Mouse (Mus musculus): ENCODE measurements around the gene 1700020D05Rik. TPM values are rescaled to one million over a fixed set of nuclear protein-coding genes. Genes with fewer than 3 reads are reported as not detected.
A peak's percentile ranks its signal among the peaks of the same experiment; 100 is the strongest.

The 1700020D05Rik gene
- total and polyA plus RNA-seq, 2 experiments from 2014 or later: 0.20 to 7.3 TPM

DNA sequence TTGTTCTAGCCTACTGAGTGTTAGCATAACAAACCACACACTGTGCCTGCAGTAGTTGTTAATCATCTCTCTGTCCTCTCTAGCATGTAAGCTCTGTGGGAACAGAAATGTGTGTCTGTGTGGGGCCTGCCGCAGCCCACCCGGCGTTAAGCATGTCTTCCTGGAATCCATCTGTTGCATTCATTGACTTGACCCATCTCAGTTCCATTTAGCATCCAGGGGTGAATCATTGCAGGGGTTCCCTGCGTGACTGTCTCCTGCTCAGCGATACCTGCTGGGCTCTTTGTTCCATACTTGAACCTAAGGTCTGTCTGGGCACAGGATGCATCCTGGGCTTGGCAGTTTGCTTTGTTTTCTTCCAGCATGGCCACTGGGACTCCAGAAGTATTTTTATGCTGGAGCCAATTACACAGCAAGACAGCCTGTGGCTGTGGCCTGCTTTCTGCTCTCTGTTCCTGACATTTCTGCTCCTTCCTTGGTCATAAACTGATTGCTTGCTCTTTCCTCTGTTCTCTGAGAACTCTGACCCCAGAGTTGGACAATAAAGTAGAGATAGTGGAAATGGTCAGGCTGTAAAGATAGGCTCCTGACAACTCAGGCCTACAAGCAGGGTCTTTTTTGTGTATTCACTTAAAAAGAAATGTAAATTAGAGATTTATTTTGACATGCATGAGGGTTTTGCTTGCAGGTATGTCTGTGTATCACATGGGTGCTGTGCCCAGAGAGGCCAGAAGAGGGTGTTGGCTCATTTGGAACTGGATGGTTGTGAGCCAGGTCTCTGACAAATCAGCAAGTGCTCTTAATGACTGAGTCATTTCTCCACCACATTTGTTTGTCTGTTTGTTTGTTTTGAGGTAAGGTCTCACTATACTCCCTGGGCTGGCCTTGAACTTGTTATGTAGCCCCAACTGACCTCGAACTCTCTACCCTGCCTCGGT, 12.5 kb upstream of the 1700020D05Rik start:
- no peak overlapping the region for H3K4me2 ChIP-seq (ENCODE audit: low read depth, low read length, poor library complexity, severe bottlenecking)
- TF ChIP-seq CTCF (IDR thresholded peaks at IDR 0.05): no peak
- H3K27me3 ChIP-seq (ENCODE audit: insufficient read depth, low read length): no peaks in the 10 kb centered on the region
- no peak overlapping the region for H3K4me3 ChIP-seq (ENCODE audit: low read depth, low read length)
- H3K4me1 ChIP-seq (ENCODE audit: insufficient read depth, low read length): peaks cover 2% of the 10 kb centered on the region; the same call in 1 of the 2 replicates
- ATAC-seq (ENCODE audit: low FRiP score) (no peak), DNase-seq (ENCODE audit: low spot score) (no peak)
- no peak overlapping the region for H3K9ac ChIP-seq (replicated peaks; ENCODE audit: low read length, poor library complexity, severe bottlenecking)
- no peaks in the 10 kb centered on the region for H3K9me3 ChIP-seq (ENCODE audit: low read length)
- WGBS: 68% methylated on average over 7 of the region's 7 CpGs
- no peaks in the 10 kb centered on the region for H3K36me3 ChIP-seq (ENCODE audit: insufficient read depth, low read length)
- no peak overlapping the region for H3K27ac ChIP-seq (ENCODE audit: low read depth, low read length)

DNA sequence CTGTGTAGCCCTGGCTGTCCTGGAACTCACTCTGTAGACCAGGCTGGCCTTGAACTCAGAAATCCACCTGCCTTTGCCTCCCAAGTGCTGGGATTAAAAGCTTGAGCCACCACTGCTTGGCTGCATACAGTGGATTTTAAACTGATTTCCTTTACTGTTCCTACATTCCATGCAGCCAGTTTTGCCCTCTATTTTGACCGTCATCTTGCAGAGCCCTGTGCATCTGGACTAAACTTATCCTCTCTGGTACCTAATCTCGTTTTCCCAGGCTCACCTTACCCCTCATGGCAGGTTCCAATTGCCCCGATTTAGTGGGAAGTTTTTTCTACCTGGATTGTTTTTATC, 9.4 kb upstream of the 1700020D05Rik start:
- 98% methylated on average over 3 of the region's 3 CpGs for WGBS
- H3K9ac ChIP-seq (replicated peaks; ENCODE audit: low read length, poor library complexity, severe bottlenecking): no peak overlapping the region
- H3K27ac ChIP-seq (ENCODE audit: low read depth, low read length): no peak overlapping the region
- no peak overlapping the region for H3K4me2 ChIP-seq (ENCODE audit: low read depth, low read length, poor library complexity, severe bottlenecking)
- no peak for TF ChIP-seq CTCF (IDR thresholded peaks at IDR 0.05)
- H3K9me3 ChIP-seq (ENCODE audit: low read length): no peaks in the 10 kb centered on the region
- no peaks in the 10 kb centered on the region for H3K27me3 ChIP-seq (ENCODE audit: insufficient read depth, low read length)
- DNase-seq (ENCODE audit: low spot score) (no peak), ATAC-seq (ENCODE audit: low FRiP score) (no peak)
- H3K36me3 ChIP-seq (ENCODE audit: insufficient read depth, low read length): no peaks in the 10 kb centered on the region
- H3K4me3 ChIP-seq (ENCODE audit: low read depth, low read length): no peak overlapping the region
- peaks cover 8% of the 10 kb centered on the region; the same call in 1 of the 2 replicates for H3K4me1 ChIP-seq (ENCODE audit: insufficient read depth, low read length)

DNA sequence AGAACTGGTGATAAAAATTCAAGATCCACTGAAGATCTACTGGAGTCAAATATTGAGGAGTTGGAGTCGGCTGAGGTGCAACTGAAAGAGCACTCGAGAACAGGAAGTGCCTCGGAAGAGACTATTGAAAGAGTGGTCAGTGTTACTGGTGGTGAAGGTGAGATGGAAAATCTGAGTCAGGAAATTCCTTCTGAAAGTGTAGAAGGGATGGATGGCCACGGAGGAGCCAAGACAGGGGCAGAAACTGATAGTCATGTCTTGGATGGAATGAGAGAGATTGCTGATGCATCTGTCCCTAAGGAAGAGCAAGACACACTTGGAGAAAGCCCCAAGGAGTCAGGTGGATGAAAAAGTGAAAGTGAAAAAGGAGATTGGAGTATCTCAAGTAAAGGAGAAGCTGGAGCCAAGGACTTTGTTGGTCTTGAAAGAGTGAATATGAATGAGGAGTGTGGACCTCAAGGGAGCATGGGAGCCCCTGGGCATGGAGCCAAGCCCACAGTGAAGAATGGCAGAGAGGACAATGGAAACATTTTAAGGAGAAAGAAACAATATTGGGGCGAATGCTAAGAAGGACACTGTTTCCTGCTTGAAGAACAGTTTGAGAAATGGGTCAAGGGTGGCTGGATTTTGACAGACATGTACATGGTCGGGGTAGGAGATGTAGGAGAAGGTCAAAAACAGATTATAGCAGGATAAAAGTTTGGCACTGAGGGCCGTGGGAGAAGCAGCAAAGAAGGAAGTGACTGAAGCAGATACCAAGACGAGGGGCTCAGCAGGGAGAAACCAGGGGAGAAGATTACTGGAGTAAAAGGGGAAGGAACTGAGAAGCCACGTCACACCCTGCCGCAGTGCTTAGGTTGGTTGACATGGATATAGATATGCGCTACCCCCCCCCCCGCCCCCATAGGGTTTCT, 8.8 kb upstream of the 1700020D05Rik start:
- Histone ChIP-seq H3K9me3 (ENCODE audit: low read length) (no peaks in the 10 kb centered on the region), H3K36me3 (ENCODE audit: insufficient read depth, low read length) (no peaks in the 10 kb centered on the region), H3K27me3 (ENCODE audit: insufficient read depth, low read length) (no peaks in the 10 kb centered on the region), H3K4me2 (ENCODE audit: low read depth, low read length, poor library complexity, severe bottlenecking) (no peak overlapping the region), H3K4me3 (ENCODE audit: low read depth, low read length) (no peak overlapping the region), H3K4me1 (ENCODE audit: insufficient read depth, low read length) (peaks cover 8% of the 10 kb centered on the region; the same call in 1 of the 2 replicates), H3K27ac (ENCODE audit: low read depth, low read length) (no peak overlapping the region), H3K9ac (replicated peaks; ENCODE audit: low read length, poor library complexity, severe bottlenecking) (no peak overlapping the region)
- WGBS: 78% methylated on average over 12 of the region's 12 CpGs
- DNase-seq (ENCODE audit: low spot score): no peak
- TF ChIP-seq CTCF (IDR thresholded peaks at IDR 0.05): no peak
- ATAC-seq (ENCODE audit: low FRiP score): no peak

DNA sequence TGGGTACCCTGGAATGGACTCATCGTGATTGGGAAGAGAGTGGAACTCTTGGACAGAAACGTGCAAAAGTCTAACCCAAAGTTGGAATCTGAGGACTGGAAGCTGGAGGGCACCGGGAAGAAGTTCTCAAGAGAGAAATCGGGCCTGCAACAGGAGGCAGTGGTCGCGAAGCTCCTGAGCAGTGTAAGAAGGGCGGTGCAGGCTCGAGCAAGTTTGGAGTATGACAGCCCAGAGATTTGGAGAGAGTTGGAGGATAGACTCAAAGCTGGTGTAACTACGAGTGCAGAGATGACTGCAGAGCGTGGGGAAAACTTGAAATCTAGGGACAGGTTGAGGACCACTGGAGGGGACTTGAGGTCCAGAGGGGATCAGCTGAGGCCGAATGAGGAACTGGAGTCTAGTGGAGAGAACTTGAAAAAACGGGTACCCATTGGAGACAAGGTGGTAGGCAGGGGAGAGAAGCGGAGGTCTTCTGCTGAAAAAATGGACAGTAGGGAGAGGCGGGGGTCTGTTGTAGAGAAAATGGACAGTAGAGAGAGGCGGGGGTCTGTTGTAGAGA, 7.6 kb upstream of the 1700020D05Rik start:
- H3K4me3 ChIP-seq (ENCODE audit: low read depth, low read length): peak overlapping the region; percentile 42
- no peaks in the 10 kb centered on the region for H3K9me3 ChIP-seq (ENCODE audit: low read length)
- H3K9ac ChIP-seq (replicated peaks; ENCODE audit: low read length, poor library complexity, severe bottlenecking): peak overlapping the region; percentile 59
- WGBS: 50% methylated on average over 15 of the region's 15 CpGs
- ATAC-seq (ENCODE audit: low FRiP score): no peak
- no peaks in the 10 kb centered on the region for H3K36me3 ChIP-seq (ENCODE audit: insufficient read depth, low read length)
- peaks cover 8% of the 10 kb centered on the region; the same call in 1 of the 2 replicates for H3K4me1 ChIP-seq (ENCODE audit: insufficient read depth, low read length)
- 0 out of 2 replicates have a peak overlapping the region, but pooled peaks have one; percentile 73 for H3K27ac ChIP-seq (ENCODE audit: low read depth, low read length)
- no peak for TF ChIP-seq CTCF (IDR thresholded peaks at IDR 0.05)
- H3K4me2 ChIP-seq (ENCODE audit: low read depth, low read length, poor library complexity, severe bottlenecking): peak overlapping the region; percentile 83
- no peak for DNase-seq (ENCODE audit: low spot score)
- no peaks in the 10 kb centered on the region for H3K27me3 ChIP-seq (ENCODE audit: insufficient read depth, low read length)

DNA sequence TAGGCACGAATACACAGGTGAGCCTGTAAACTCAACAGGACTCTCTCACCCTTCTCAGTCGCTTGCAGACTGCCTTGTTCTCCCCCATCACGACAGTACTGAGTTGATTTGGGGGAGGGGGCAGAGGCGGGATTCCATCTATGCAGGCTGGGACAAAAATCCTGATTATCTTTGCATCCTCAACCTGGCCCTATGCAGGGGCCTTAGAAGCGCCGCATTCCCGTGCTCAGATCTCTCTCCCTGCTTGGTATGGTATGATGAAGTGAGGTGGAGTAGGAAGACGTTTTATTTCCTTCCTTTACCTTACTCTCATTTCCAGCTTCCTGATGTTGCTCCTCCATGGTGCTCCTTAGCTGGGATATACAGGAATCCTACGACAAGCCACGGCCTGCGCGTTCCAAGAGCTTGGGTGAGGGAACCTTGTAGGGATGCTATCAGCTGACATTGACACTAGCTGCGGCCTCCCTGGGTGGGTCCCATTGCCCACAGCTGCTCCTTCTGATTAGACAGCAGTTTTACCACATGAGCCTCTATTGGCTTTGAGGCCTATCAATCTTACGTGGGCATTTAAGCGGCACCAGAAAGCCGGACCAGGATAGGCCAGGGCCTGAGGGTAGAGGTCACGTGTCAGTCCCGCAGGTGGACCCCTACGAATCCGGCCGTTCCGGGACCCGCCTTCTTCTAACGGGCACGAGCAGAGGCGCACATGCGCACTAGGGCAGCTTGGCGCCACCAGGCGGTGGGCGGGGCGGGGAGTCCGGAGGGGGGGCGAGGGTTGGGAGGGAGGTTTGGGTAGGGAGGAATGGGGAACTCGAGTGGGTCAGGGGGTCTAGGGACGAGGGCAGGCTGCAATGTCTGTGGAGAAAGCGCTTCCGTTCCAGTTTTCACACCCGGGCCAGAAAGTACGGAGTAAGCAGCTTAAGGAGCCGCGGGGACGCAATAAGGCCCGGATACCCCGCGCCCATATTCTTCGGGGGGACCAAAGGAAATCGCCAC, 6.7 kb upstream of the 1700020D05Rik start, which contains the start of gene Snx32:
Snx32 (minus strand) TSS at position 508 of the 996 bp plus-strand sequence.
- peak within 1 kb of the TSS; percentile 59 for H3K9ac ChIP-seq (replicated peaks; ENCODE audit: low read length, poor library complexity, severe bottlenecking)
- H3K4me2 ChIP-seq (ENCODE audit: low read depth, low read length, poor library complexity, severe bottlenecking): peak within 1 kb of the TSS; percentile 83
- H3K4me1 ChIP-seq (ENCODE audit: insufficient read depth, low read length): peaks cover 8% of the 10 kb centered on the region; the same call in 1 of the 2 replicates
- H3K27ac ChIP-seq (ENCODE audit: low read depth, low read length): peak within 1 kb of the TSS; percentile 73
- no peaks in the 10 kb centered on the region for H3K36me3 ChIP-seq (ENCODE audit: insufficient read depth, low read length)
- ATAC-seq (ENCODE audit: low FRiP score): peak; percentile 99
- no peaks in the 10 kb centered on the region for H3K9me3 ChIP-seq (ENCODE audit: low read length)
- TF ChIP-seq CTCF (IDR thresholded peaks at IDR 0.05): peak; percentile 57
- peak within 1 kb of the TSS; percentile 42 for H3K4me3 ChIP-seq (ENCODE audit: low read depth, low read length)
- WGBS: 3% methylated on average over 46 of the region's 47 CpGs
- peak; percentile 100 for DNase-seq (ENCODE audit: low spot score)
- no peaks in the 10 kb centered on the region for H3K27me3 ChIP-seq (ENCODE audit: insufficient read depth, low read length)
